Mouse (Mus musculus) embryonic fibroblast, embryonic 13.5 days (primary cell): ENCODE data around the gene Dsn1. TPM values are rescaled to one million over a fixed set of nuclear protein-coding genes. Genes with fewer than 3 reads are reported as not detected.

ENCODE experiments used
- H3K27ac ChIP-seq: 2 replicates; pipeline ENCODE4 v1.5.1; 2012; ENCODE audit warnings: low read length, control low read depth, inconsistent platforms; ENCODE audit not compliant: insufficient read depth
- H3K4me1 ChIP-seq: 2 replicates; pipeline ENCODE4 v1.6.1; 2011; ENCODE audit warnings: low read length; ENCODE audit not compliant: control insufficient read depth, insufficient read depth
- H3K4me3 ChIP-seq: 2 replicates; pipeline ENCODE4 v1.5.1; 2011; ENCODE audit warnings: mild to moderate bottlenecking, control low read depth, low read length; ENCODE audit not compliant: insufficient read depth
- CTCF ChIP-seq: IDR thresholded peaks from 2 replicates; pipeline ENCODE4 v1.5.1; 2011; ENCODE audit warnings: mild to moderate bottlenecking, control low read depth, low read length, moderate library complexity, borderline replicate concordance; ENCODE audit not compliant: insufficient read depth
- POLR2A ChIP-seq: IDR thresholded peaks from 2 replicates; pipeline ENCODE4 v1.6.1; 2011; ENCODE audit warnings: low read depth, mild to moderate bottlenecking, control low read depth, low read length, moderate library complexity
- polyA plus RNA-seq: library from polyadenylated mRNA; stranded (reverse); fragments of >200 nt; gene quantifications from 2 replicates; pipeline ENCODE4 v1.2.4, GENCODE M21; 2011; ENCODE audit warnings: low read depth; ENCODE audit not compliant: missing spikeins, insufficient read length

Dsn1 gene
- 16.9 and 26.0 TPM in 2 replicates for polyA plus RNA-seq

- Histone ChIP-seq H3K4me3 (peak within 1 kb of the TSS; percentile 75), H3K4me1 (peaks cover 5% of the 10 kb centered on the region; the same call in 1 of the 2 replicates), H3K27ac (peak within 1 kb of the TSS; percentile 12; the same call in 1 of the 2 replicates)
- no peak for TF ChIP-seq CTCF
- TF ChIP-seq POLR2A: peak; percentile 94
These were observed at the start of gene Dsn1 for GRCm38 (mm10) chr2:157006511-157007233. Dsn1 (minus strand) TSS chr2:157007154.

GRCm38 (mm10) chr2:157055721-157056120 is 48.8 kb upstream of the Dsn1 start:
- 0 out of 2 replicates have a peak, but pooled peaks cover 6% of the 10 kb centered on the region for H3K4me1 ChIP-seq
- no peak overlapping the region for H3K4me3 ChIP-seq
- no peak overlapping the region for H3K27ac ChIP-seq
- TF ChIP-seq POLR2A (no peak), CTCF (no peak)

GRCm38 (mm10) chr2:157054816-157055215 is 47.9 kb upstream of the Dsn1 start:
- TF ChIP-seq POLR2A (no peak), CTCF (no peak)
- H3K4me1 ChIP-seq: 0 out of 2 replicates have a peak, but pooled peaks cover 6% of the 10 kb centered on the region
- H3K27ac ChIP-seq: peak overlapping the region; percentile 57
- no peak overlapping the region for H3K4me3 ChIP-seq

- no peak for TF ChIP-seq POLR2A
- TF ChIP-seq CTCF: no peak
- Histone ChIP-seq H3K4me3 (no peak overlapping the region), H3K4me1 (0 out of 2 replicates have a peak, but pooled peaks cover 6% of the 10 kb centered on the region), H3K27ac (peak overlapping the region; percentile 57)
These were observed 47.3 kb upstream of the Dsn1 start for GRCm38 (mm10) chr2:157054297-157054696.

- Histone ChIP-seq H3K4me1 (0 out of 2 replicates have a peak, but pooled peaks cover 6% of the 10 kb centered on the region), H3K27ac (no peak overlapping the region), H3K4me3 (no peak overlapping the region)
- TF ChIP-seq CTCF: no peak
- TF ChIP-seq POLR2A: no peak
These were observed 46.8 kb upstream of the Dsn1 start for GRCm38 (mm10) chr2:157053787-157054186.

GRCm38 (mm10) chr2:157053124-157053523 is 46.2 kb upstream of the Dsn1 start:
- Histone ChIP-seq H3K4me1 (0 out of 2 replicates have a peak, but pooled peaks cover 6% of the 10 kb centered on the region), H3K27ac (no peak overlapping the region), H3K4me3 (no peak overlapping the region)
- TF ChIP-seq CTCF (no peak), POLR2A (no peak)

GRCm38 (mm10) chr2:157052448-157052847 is 45.5 kb upstream of the Dsn1 start:
- Histone ChIP-seq H3K27ac (no peak overlapping the region), H3K4me3 (no peak overlapping the region), H3K4me1 (0 out of 2 replicates have a peak, but pooled peaks cover 3% of the 10 kb centered on the region)
- TF ChIP-seq POLR2A: no peak
- TF ChIP-seq CTCF: no peak

- no peak for TF ChIP-seq CTCF
- TF ChIP-seq POLR2A: no peak
- Histone ChIP-seq H3K4me3 (no peak overlapping the region), H3K4me1 (no peaks in the 10 kb centered on the region), H3K27ac (no peak overlapping the region)
These were observed 42.9 kb upstream of the Dsn1 start for GRCm38 (mm10) chr2:157049831-157050243.

- Histone ChIP-seq H3K4me1 (no peaks in the 10 kb centered on the region), H3K4me3 (no peak overlapping the region), H3K27ac (no peak overlapping the region)
- TF ChIP-seq POLR2A (no peak), CTCF (no peak)
These were observed 41.6 kb upstream of the Dsn1 start for GRCm38 (mm10) chr2:157048395-157049181.
